Mouse (Mus musculus): ENCODE data around the gene Snapc3. TPM values are rescaled to one million over a fixed set of nuclear protein-coding genes. Genes with fewer than 3 reads are reported as not detected.

Gene Snapc3
- polyA plus RNA-seq, 1 experiment from 2014 or later, result 43.8 TPM

DNA sequence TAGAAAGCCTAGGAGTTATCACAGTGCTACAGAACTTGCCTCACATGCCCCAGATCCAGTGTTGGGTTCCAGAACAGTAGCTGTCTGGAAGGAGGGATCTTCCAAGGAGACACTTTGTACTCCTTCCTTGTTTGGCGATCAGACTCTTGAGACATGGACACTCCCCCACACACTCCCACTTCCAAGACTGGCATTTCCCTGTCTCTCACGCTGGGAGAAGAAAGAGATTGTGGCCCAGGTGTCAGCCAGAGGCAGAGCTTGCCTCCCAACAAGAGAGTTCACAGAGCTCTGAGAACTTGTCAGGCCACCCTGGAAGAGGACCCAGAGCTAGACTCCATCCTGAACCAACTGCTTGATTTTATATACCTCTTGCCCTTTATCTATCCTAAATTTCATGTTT lies 27.0 kb upstream of the Snapc3 start:
- WGBS, result 45% methylated on average over 2 of the region's 2 CpGs
- ATAC-seq (replicated peaks; ENCODE audit: low FRiP score, low TSS enrichment, low read depth) (no peak), DNase-seq (ENCODE audit: low spot score) (no peak)
- H3K36me3 ChIP-seq (ENCODE audit: control insufficient read depth, insufficient read depth, low read length), result no peaks in the 10 kb centered on the region
- H3K4me3 ChIP-seq (ENCODE audit: low read depth, low read length), result no peak overlapping the region
- H3K9ac ChIP-seq (ENCODE audit: low read length), result no peak overlapping the region
- no peaks in the 10 kb centered on the region for H3K4me1 ChIP-seq (replicated peaks; ENCODE audit: control insufficient read depth, insufficient read depth, low read length)
- no peak overlapping the region for H3K4me2 ChIP-seq (ENCODE audit: low read length)
- H3K27me3 ChIP-seq (replicated peaks; ENCODE audit: control insufficient read depth, insufficient read depth, low read length), result no peaks in the 10 kb centered on the region
- H3K27ac ChIP-seq (ENCODE audit: low read depth), result no peak overlapping the region
- H3K9me3 ChIP-seq (ENCODE audit: control insufficient read depth, low read length), result no peaks in the 10 kb centered on the region

DNA sequence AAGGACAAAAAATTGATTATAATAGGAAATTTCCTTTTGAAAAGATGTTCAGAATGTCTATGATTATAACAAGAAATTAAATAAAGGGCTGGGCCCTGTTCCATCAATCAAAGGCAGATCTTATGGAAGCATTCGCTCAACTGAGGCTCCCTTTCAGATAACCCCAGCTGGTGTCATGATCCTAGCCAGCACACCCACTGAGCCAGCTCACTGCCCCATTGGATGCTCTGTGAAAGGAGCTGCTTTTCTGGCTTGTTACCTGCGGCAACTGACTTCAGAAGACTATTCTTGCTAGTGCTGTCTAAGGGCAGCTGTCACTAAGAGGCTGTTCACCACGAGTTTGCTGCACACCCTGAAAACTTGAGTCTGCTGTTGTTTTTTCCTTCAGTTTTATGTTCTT lies 25.6 kb upstream of the Snapc3 start:
- no peak overlapping the region for H3K27ac ChIP-seq (ENCODE audit: low read depth)
- H3K9me3 ChIP-seq (ENCODE audit: control insufficient read depth, low read length), result no peaks in the 10 kb centered on the region
- no peak overlapping the region for H3K9ac ChIP-seq (ENCODE audit: low read length)
- no peaks in the 10 kb centered on the region for H3K36me3 ChIP-seq (ENCODE audit: control insufficient read depth, insufficient read depth, low read length)
- no peaks in the 10 kb centered on the region for H3K27me3 ChIP-seq (replicated peaks; ENCODE audit: control insufficient read depth, insufficient read depth, low read length)
- no peak for DNase-seq (ENCODE audit: low spot score)
- H3K4me2 ChIP-seq (ENCODE audit: low read length), result no peak overlapping the region
- no peak for ATAC-seq (replicated peaks; ENCODE audit: low FRiP score, low TSS enrichment, low read depth)
- 36% methylated on average over 3 of the region's 3 CpGs for WGBS
- H3K4me3 ChIP-seq (ENCODE audit: low read depth, low read length), result no peak overlapping the region
- H3K4me1 ChIP-seq (replicated peaks; ENCODE audit: control insufficient read depth, insufficient read depth, low read length), result no peaks in the 10 kb centered on the region

DNA sequence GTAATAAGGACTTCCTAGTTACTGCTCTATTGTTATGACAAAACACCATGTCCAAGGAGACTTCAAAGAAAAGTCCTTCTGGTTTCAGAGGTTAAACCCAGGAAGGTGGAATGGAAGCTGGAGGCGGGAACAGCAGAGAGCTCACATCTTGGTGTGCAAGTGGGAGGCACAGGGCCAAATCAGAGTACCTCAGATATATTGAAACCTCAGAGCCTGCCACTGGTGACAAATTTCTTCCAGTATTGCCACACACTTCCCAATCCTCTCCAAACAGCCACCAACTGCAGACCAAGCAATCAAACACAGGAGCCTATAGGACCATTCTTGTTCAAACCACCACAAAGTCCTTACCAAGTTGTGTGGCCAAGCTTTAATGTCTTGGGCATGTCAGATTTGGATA lies 23.8 kb upstream of the Snapc3 start:
- no peak overlapping the region for H3K4me3 ChIP-seq (ENCODE audit: low read depth, low read length)
- no peak for DNase-seq (ENCODE audit: low spot score)
- H3K27ac ChIP-seq (ENCODE audit: low read depth), result no peak overlapping the region
- H3K9ac ChIP-seq (ENCODE audit: low read length), result no peak overlapping the region
- no peaks in the 10 kb centered on the region for H3K9me3 ChIP-seq (ENCODE audit: control insufficient read depth, low read length)
- H3K36me3 ChIP-seq (ENCODE audit: control insufficient read depth, insufficient read depth, low read length), result no peaks in the 10 kb centered on the region
- ATAC-seq (replicated peaks; ENCODE audit: low FRiP score, low TSS enrichment, low read depth), result no peak
- whole genome bisulfite sequencing, result 94% methylated on average over 1 of the region's 1 CpGs
- no peak overlapping the region for H3K4me2 ChIP-seq (ENCODE audit: low read length)
- H3K4me1 ChIP-seq (replicated peaks; ENCODE audit: control insufficient read depth, insufficient read depth, low read length), result no peaks in the 10 kb centered on the region
- H3K27me3 ChIP-seq (replicated peaks; ENCODE audit: control insufficient read depth, insufficient read depth, low read length), result no peaks in the 10 kb centered on the region

DNA sequence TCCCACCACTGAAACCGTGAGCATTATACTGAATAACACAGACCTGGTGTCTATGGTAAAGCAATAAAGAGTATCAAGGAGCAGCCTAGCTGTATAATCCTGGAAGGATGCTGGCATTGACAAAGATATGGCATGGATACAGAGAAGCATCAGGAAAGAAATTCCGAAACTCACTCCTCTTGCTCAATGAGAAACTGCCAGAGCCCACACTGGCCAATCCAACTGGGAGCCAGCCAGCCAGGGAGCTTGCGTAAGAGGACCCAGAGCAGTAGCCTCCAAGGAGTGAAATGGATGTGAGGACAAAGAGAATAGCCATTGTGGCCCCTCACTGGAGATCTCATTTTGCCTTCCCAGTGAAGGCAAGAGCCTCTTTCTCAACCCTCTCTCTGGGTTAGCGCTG lies 21.2 kb upstream of the Snapc3 start:
- Histone ChIP-seq H3K27me3 (replicated peaks; ENCODE audit: control insufficient read depth, insufficient read depth, low read length) (no peaks in the 10 kb centered on the region), H3K9me3 (ENCODE audit: control insufficient read depth, low read length) (no peaks in the 10 kb centered on the region), H3K4me2 (ENCODE audit: low read length) (no peak overlapping the region), H3K4me3 (ENCODE audit: low read depth, low read length) (no peak overlapping the region), H3K36me3 (ENCODE audit: control insufficient read depth, insufficient read depth, low read length) (no peaks in the 10 kb centered on the region), H3K4me1 (replicated peaks; ENCODE audit: control insufficient read depth, insufficient read depth, low read length) (no peaks in the 10 kb centered on the region), H3K27ac (ENCODE audit: low read depth) (no peak overlapping the region), H3K9ac (ENCODE audit: low read length) (no peak overlapping the region)
- WGBS, result 91% methylated on average over 4 of the region's 4 CpGs
- DNase-seq (ENCODE audit: low spot score) (no peak), ATAC-seq (replicated peaks; ENCODE audit: low FRiP score, low TSS enrichment, low read depth) (no peak)

DNA sequence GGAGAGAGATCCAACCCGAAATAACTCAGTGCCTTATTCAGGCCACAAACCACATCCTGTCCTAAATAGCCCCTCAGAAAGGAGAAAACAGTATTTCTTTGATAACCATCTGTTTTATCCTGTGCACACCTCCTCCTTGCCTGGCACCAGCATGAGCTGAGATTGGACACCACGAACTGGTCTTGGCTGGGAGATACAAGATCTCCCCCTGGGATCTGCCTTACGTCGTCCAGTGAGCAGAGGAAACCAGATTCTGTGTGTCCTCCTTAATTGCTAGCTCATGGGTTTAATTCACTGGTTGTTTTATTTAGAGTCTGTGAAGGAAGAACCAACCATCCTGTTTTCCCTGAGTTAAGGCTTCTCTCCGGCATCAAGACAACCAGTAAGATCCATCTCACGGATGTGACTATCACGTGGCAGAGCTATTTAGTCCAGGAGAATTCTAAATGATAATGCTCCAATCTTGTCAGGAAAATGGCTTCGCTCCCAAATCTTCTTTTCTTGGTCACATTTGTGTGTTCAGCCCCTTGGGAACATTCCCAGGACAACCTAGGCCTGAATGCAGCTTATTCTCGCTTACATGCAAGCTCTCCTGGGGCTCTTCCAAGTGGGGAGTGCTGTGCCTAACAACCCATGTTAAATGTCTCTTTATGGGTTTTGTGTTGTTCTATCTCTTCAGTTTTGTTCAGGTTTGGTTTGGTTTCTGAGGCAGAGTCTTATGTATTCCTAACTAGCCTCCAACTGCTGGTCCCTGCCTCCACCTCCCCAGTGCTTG lies 20.3 kb upstream of the Snapc3 start:
- H3K4me3 ChIP-seq (ENCODE audit: low read depth, low read length), result no peak overlapping the region
- no peaks in the 10 kb centered on the region for H3K36me3 ChIP-seq (ENCODE audit: control insufficient read depth, insufficient read depth, low read length)
- H3K9me3 ChIP-seq (ENCODE audit: control insufficient read depth, low read length), result no peaks in the 10 kb centered on the region
- DNase-seq (ENCODE audit: low spot score), result no peak
- H3K9ac ChIP-seq (ENCODE audit: low read length), result no peak overlapping the region
- H3K27ac ChIP-seq (ENCODE audit: low read depth), result no peak overlapping the region
- no peak overlapping the region for H3K4me2 ChIP-seq (ENCODE audit: low read length)
- no peak for ATAC-seq (replicated peaks; ENCODE audit: low FRiP score, low TSS enrichment, low read depth)
- WGBS, result 73% methylated on average over 9 of the region's 9 CpGs
- no peaks in the 10 kb centered on the region for H3K4me1 ChIP-seq (replicated peaks; ENCODE audit: control insufficient read depth, insufficient read depth, low read length)
- no peaks in the 10 kb centered on the region for H3K27me3 ChIP-seq (replicated peaks; ENCODE audit: control insufficient read depth, insufficient read depth, low read length)

DNA sequence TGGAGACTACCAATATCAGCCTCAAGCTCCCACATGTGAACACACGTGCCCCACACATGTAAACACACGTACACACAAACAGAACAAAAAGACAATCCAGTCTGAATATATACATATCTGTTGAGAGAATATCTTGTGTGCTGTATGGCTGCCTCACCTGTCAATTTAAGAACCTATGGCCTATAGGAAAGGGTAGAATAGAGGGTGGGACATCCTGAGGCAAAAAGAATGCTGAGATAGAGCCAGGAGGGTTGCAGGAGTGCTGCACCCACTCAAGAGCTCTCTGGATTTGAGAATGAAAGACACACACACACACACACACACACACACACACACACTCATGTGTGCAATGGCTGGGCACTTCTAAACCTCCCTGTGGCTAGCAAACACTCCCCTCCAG lies 19.0 kb upstream of the Snapc3 start:
- no peaks in the 10 kb centered on the region for H3K4me1 ChIP-seq (replicated peaks; ENCODE audit: control insufficient read depth, insufficient read depth, low read length)
- no peak for DNase-seq (ENCODE audit: low spot score)
- WGBS, result 72% methylated on average over 2 of the region's 2 CpGs
- H3K27ac ChIP-seq (ENCODE audit: low read depth), result no peak overlapping the region
- H3K27me3 ChIP-seq (replicated peaks; ENCODE audit: control insufficient read depth, insufficient read depth, low read length), result no peaks in the 10 kb centered on the region
- no peak overlapping the region for H3K9ac ChIP-seq (ENCODE audit: low read length)
- H3K4me2 ChIP-seq (ENCODE audit: low read length), result no peak overlapping the region
- H3K9me3 ChIP-seq (ENCODE audit: control insufficient read depth, low read length), result peaks cover 7% of the 10 kb centered on the region; the same call in 1 of the 2 replicates
- H3K36me3 ChIP-seq (ENCODE audit: control insufficient read depth, insufficient read depth, low read length), result no peaks in the 10 kb centered on the region
- H3K4me3 ChIP-seq (ENCODE audit: low read depth, low read length), result no peak overlapping the region
- no peak for ATAC-seq (replicated peaks; ENCODE audit: low FRiP score, low TSS enrichment, low read depth)

DNA sequence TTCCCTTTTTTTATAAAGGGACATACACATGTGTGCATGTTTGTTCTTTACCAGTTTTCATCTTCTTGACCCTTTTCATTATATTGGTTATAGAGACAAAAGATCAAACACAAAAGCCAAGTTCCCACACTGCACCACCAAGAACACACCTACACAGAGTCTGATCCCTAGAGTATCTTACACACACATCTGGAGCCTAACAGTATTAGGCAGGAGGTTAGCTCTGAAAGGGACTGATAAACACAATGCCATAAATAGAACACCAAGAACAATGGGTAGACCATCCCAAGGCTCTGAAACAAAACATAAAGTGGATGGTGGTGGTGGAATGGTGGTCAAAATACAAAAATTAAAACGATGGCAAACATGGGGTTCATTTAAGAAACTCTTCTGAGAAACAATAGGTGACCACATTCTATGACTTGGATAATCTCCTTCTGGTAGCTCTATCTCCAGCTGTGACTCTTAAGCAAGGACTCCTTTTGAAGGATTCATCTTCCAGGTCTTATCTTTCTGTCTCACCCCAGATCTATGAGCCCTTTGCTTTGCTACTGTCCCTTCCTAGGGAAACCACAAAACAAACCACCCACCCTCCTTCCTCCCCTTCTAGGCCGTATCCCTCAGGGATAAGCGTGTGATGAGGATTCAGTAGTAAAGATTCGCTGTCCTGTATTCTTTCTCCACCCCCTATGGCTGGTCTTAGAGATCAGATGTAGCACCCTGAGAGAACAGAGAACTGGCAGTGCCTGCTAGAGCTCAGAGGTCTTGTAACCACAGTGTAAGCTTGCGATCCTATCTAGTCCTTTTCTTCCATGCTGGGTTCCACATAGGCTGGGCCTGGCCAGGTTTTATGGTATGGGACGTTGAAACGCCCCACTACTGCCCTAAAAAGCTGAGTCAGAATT lies 16.6 kb upstream of the Snapc3 start:
- ATAC-seq (replicated peaks; ENCODE audit: low FRiP score, low TSS enrichment, low read depth) (no peak), DNase-seq (ENCODE audit: low spot score) (no peak)
- Histone ChIP-seq H3K4me2 (ENCODE audit: low read length) (no peak overlapping the region), H3K27ac (ENCODE audit: low read depth) (no peak overlapping the region), H3K4me1 (replicated peaks; ENCODE audit: control insufficient read depth, insufficient read depth, low read length) (no peaks in the 10 kb centered on the region), H3K4me3 (ENCODE audit: low read depth, low read length) (no peak overlapping the region), H3K9ac (ENCODE audit: low read length) (no peak overlapping the region), H3K9me3 (ENCODE audit: control insufficient read depth, low read length) (peaks cover 9% of the 10 kb centered on the region; the same call in 1 of the 2 replicates), H3K36me3 (ENCODE audit: control insufficient read depth, insufficient read depth, low read length) (no peaks in the 10 kb centered on the region), H3K27me3 (replicated peaks; ENCODE audit: control insufficient read depth, insufficient read depth, low read length) (no peaks in the 10 kb centered on the region)
- WGBS, result 87% methylated on average over 7 of the region's 7 CpGs

DNA sequence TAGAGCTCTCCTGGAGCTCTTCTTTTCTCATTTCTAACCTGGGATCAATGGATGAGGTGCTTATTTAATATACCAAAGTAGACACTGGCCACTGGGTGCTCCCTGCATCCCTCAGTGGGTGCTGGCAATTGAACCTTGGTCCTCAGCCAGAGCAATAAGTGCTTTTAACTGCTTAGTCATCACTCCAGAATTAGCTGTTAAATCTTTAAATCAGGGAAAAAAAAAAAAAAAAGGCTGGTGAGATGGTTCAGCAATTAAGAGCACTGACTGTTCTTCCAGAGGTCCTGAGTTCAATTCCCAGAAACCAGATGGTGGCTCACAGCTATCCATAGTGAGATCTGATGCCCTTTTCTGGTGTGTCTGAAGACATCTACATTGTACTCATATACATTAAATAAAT lies 15.8 kb upstream of the Snapc3 start:
- H3K4me3 ChIP-seq (ENCODE audit: low read depth, low read length), result no peak overlapping the region
- no peak for ATAC-seq (replicated peaks; ENCODE audit: low FRiP score, low TSS enrichment, low read depth)
- no peaks in the 10 kb centered on the region for H3K36me3 ChIP-seq (ENCODE audit: control insufficient read depth, insufficient read depth, low read length)
- no peak overlapping the region for H3K4me2 ChIP-seq (ENCODE audit: low read length)
- H3K27ac ChIP-seq (ENCODE audit: low read depth), result no peak overlapping the region
- no peaks in the 10 kb centered on the region for H3K4me1 ChIP-seq (replicated peaks; ENCODE audit: control insufficient read depth, insufficient read depth, low read length)
- DNase-seq (ENCODE audit: low spot score), result no peak
- H3K9ac ChIP-seq (ENCODE audit: low read length), result no peak overlapping the region
- peaks cover 9% of the 10 kb centered on the region; the same call in 1 of the 2 replicates for H3K9me3 ChIP-seq (ENCODE audit: control insufficient read depth, low read length)
- H3K27me3 ChIP-seq (replicated peaks; ENCODE audit: control insufficient read depth, insufficient read depth, low read length), result no peaks in the 10 kb centered on the region

All from intestine, embryonic 14.5 days (tissue).